Mouse (Mus musculus): ENCODE data around the gene Sv2a. TPM values are rescaled to one million over a fixed set of nuclear protein-coding genes. Genes with fewer than 3 reads are reported as not detected.

The Sv2a gene
- polyA plus RNA-seq (2021; fragmentation: Nextera tagmentation) = 68.9 and 69.5 TPM in 2 replicates
- long read RNA-seq, experiment 1, full-length matches to known transcripts = 273 of 508 reads
- long read RNA-seq, experiment 1, partial matches to known transcripts = 190 of 508 reads
- long read RNA-seq, experiment 1, other reads (novel, unspliced or antisense) = 45 of 508 reads
- long read RNA-seq, experiment 2, full-length matches to known transcripts = 2 of 149 reads
- long read RNA-seq, experiment 2, partial matches to known transcripts = 142 of 149 reads
- long read RNA-seq, experiment 2, other reads (novel, unspliced or antisense) = 5 of 149 reads

DNA sequence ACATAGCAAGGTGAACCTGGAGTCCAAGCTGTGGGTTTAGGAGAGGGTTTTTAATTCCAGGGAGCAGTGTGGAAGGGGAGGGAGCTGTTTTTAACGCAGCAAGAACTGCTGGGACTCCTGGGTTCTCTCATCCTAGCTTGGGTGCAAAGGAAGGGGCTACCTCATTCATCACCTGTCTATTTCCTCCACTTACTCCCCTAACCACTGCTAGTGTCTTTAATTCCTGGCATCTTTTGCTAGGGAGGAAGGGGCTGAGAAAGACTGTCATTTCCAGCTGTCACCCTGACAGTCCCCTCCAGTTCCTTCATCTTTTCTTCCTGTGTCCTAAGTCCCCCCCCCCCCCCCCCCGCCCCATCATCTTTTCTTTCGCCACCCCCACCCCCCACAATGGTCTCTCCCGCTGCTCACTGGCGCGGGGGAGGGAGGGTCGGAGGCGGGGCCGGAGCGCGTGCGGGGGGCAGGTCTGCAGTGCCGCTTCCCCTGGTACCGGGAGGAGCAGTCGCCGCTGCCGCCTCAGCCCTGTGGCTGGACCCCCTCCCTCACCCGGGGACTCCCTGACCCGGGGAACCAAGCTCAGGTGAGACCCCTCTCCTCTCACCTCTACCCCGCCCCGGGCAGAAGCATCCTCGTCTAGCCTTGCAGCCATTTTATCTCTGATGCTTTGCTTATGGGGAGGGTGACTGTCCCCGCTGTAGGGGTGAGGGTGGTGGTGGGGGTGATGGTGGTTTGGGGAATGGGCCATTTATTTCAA, at the start of gene Sv2a:
TSS of gene Sv2a (plus strand) at position 425 of the 751 bp plus-strand sequence.

GRCm38 (mm10) chr3:96161869-96162840, 18.8 kb upstream of the Sv2a start, which contains the start of gene Mtmr11:
Gene Mtmr11 (plus strand): TSS chr3:96162004.

GRCm38 (mm10) chr3:96172197-96173178, 8.5 kb upstream of the Sv2a start, which contains the start of gene Sf3b4:
Gene Sf3b4 (plus strand): TSS chr3:96172332.

DNA sequence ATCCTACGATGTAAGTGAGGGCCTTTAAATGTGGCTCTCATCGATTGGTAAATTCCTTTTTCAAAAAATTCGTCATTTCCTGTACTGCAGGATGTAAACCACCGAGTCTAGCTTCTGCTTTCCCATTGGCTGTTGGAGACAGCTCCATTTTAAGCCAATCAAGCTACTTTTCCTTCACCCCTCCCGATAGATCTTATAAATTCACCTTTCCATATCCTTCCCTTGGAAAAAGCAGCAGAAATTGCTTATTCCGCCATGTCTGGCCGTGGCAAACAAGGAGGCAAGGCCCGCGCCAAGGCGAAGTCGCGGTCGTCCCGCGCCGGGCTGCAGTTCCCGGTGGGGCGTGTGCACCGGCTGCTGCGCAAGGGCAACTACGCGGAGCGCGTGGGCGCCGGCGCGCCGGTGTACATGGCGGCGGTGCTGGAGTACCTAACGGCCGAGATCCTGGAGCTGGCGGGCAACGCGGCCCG, 38.7 kb downstream of the Sv2a start, which contains the start of the genes Bola1 and Hist2h2ab:
TSS of gene Bola1 (minus strand) at position 49 of the 470 bp plus-strand sequence.
TSS of gene Hist2h2ab (plus strand) at position 205 of the 470 bp plus-strand sequence.

GRCm38 (mm10) chr3:96220765-96221639, 40.1 kb downstream of the Sv2a start, which contains the start of the genes Hist2h2ac and Hist2h2be:
Gene Hist2h2ac (minus strand): TSS chr3:96220880.
Gene Hist2h2be (plus strand): TSS chr3:96221119.

GRCm38 (mm10) chr3:96238954-96239793, 58.2 kb downstream of the Sv2a start, which contains the start of gene Hist2h3c2:
Gene Hist2h3c2 (minus strand): TSS chr3:96239127.

DNA sequence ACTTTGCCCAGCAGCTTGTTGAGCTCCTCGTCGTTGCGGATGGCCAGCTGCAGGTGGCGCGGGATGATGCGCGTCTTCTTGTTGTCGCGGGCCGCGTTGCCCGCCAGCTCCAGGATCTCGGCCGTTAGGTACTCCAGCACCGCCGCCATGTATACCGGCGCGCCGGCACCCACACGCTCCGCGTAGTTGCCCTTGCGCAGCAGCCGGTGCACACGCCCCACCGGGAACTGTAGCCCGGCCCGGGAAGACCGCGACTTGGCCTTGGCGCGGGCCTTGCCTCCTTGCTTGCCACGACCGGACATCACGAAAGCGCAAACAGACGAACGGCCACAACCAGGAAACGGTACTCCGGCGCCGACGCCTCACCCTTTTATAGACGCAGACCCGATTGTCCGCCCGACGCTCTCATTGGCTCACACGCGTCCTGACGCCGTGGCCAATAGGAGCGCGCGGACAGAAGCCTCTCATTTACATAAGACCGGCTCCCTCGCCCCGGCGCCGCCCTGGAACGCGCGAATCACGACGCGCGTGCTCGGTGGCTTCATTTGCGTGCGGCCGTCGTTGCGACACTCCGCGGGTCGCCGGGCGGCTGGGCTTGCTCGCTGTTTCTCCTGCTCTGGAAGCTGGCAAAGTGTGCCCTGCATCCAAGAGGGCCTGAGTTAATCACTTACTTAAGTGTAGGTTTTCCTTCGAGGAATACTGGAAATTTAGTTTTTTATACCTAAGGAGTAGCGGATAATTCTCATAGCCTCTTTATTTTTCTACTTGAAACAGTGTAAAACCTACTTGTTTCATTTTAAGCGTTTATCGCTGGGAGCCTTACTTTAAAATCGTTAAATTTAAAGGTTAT, 59.2 kb downstream of the Sv2a start, which contains the start of gene Hist2h2aa2:
TSS of gene Hist2h2aa2 (minus strand) at position 328 of the 850 bp plus-strand sequence.

Other genes starting within 250 kb of the Sv2a start
- 16.5 and 28.8 TPM in 2 replicates for gene Plekho1, start 185.2 kb upstream of the Sv2a start, polyA plus RNA-seq (2021; fragmentation: Nextera tagmentation)
- gene Vps45, start 122.7 kb upstream of the Sv2a start, polyA plus RNA-seq (2021; fragmentation: Nextera tagmentation) = 26.6 and 36.6 TPM in 2 replicates
- gene Otud7b, start 76.6 kb upstream of the Sv2a start, polyA plus RNA-seq (2021; fragmentation: Nextera tagmentation) = 6.3 and 9.2 TPM in 2 replicates
- gene Mtmr11, start 19.1 kb upstream of the Sv2a start, polyA plus RNA-seq (2021; fragmentation: Nextera tagmentation) = 2.8 and 3.6 TPM in 2 replicates
- gene Sf3b4, start 8.8 kb upstream of the Sv2a start, polyA plus RNA-seq (2021; fragmentation: Nextera tagmentation) = 17.7 and 42.8 TPM in 2 replicates
- 65.5 and 81.7 TPM in 2 replicates for gene Bola1, start 38.6 kb downstream of the Sv2a start, polyA plus RNA-seq (2021; fragmentation: Nextera tagmentation)
- gene Hist2h2ab, start 38.7 kb downstream of the Sv2a start, polyA plus RNA-seq (2021; fragmentation: Nextera tagmentation) = 0.48 TPM in 1 of 2 replicates, not detected in the other
- gene Hist2h2ac, start 39.7 kb downstream of the Sv2a start, polyA plus RNA-seq (2021; fragmentation: Nextera tagmentation) = 1.9 and 7.2 TPM in 2 replicates
- gene Hist2h2be, start 40.0 kb downstream of the Sv2a start, polyA plus RNA-seq (2021; fragmentation: Nextera tagmentation) = 3.9 and 7.0 TPM in 2 replicates
- gene Hist2h3c2, start 58.0 kb downstream of the Sv2a start, polyA plus RNA-seq (2021; fragmentation: Nextera tagmentation) = 1.3 and 4.7 TPM in 2 replicates
- 72.8 and 123 TPM in 2 replicates for gene Hist2h2aa2, start 59.1 kb downstream of the Sv2a start, polyA plus RNA-seq (2021; fragmentation: Nextera tagmentation)
- 110 and 145 TPM in 2 replicates for gene Hist2h2aa1, start 64.3 kb downstream of the Sv2a start, polyA plus RNA-seq (2021; fragmentation: Nextera tagmentation)
- gene Hist2h3c1, start 65.5 kb downstream of the Sv2a start, polyA plus RNA-seq (2021; fragmentation: Nextera tagmentation) = 0.31 and 0.82 TPM in 2 replicates
- 0.64 and 1.9 TPM in 2 replicates for gene Hist2h4, start 82.2 kb downstream of the Sv2a start, polyA plus RNA-seq (2021; fragmentation: Nextera tagmentation)
- gene Hist2h3b, start 87.5 kb downstream of the Sv2a start, polyA plus RNA-seq (2021; fragmentation: Nextera tagmentation) = 3.8 and 8.0 TPM in 2 replicates
- not detected in 2 replicates for gene Hist2h2bb, start 88.6 kb downstream of the Sv2a start, polyA plus RNA-seq (2021; fragmentation: Nextera tagmentation)
- 2.0 and 4.6 TPM in 2 replicates for gene Fcgr1, start 112.8 kb downstream of the Sv2a start, polyA plus RNA-seq (2021; fragmentation: Nextera tagmentation)

Data from left cerebral cortex, adult 6 months (tissue).